Mouse (Mus musculus): ENCODE measurements around the gene Vim.

- TF ChIP-seq GATA1 (IDR thresholded peaks at IDR 0.05; ENCODE audit: low read length) (no peak), TAL1 (IDR thresholded peaks at IDR 0.05; ENCODE audit: low read length) (no peak)
These were observed 37.0 kb upstream of the Vim start for GRCm38 (mm10) chr2:13536747-13537146.
